Mouse (Mus musculus) liver, embryonic 13.5 days (tissue): ENCODE results near the gene Masp2. TPM values are rescaled to one million over a fixed set of nuclear protein-coding genes. Genes with fewer than 3 reads are reported as not detected.

Source experiments
- ATAC-seq: fragments of 200-750 bp; cut with Nextera tagmentation; 2 replicates; pipeline ENCODE4 v1.8.0; 2017; ENCODE audit warnings: low read depth, mild to moderate bottlenecking, moderate number of reproducible peaks, moderate library complexity
- DNase-seq: peaks from one replicate; pipeline ENCODE4 v3.0.0; 2022
- H3K27ac ChIP-seq: fragments of 300-500 bp; sonication (generic); 2 replicates; pipeline ENCODE4 v1.5.1; 2015; ENCODE audit warnings: moderate library complexity, mild to moderate bottlenecking, inconsistent platforms
- H3K27me3 ChIP-seq: fragments of 300-500 bp; sonication (generic); 2 replicates; pipeline ENCODE4 v1.6.1; 2015; ENCODE audit warnings: mild to moderate bottlenecking, inconsistent platforms
- H3K36me3 ChIP-seq: fragments of 300-500 bp; sonication (generic); 2 replicates; pipeline ENCODE4 v1.6.1; 2015; ENCODE audit warnings: mild to moderate bottlenecking, inconsistent platforms
- H3K4me1 ChIP-seq: fragments of 300-500 bp; sonication (generic); replicated peaks from 2 replicates; pipeline ENCODE4 v1.6.1; 2015; ENCODE audit warnings: inconsistent platforms
- H3K4me2 ChIP-seq: fragments of 300-500 bp; sonication (generic); 2 replicates; pipeline ENCODE4 v1.6.1; 2015; ENCODE audit warnings: inconsistent platforms, mild to moderate bottlenecking, moderate library complexity
- H3K4me3 ChIP-seq: fragments of 300-500 bp; sonication (generic); replicated peaks from 2 replicates; pipeline ENCODE4 v1.5.1; 2015; ENCODE audit warnings: mild to moderate bottlenecking, inconsistent platforms
- H3K9ac ChIP-seq: fragments of 300-500 bp; sonication (generic); 2 replicates; pipeline ENCODE4 v1.6.1; 2015; ENCODE audit warnings: mild to moderate bottlenecking, inconsistent platforms
- H3K9me3 ChIP-seq: fragments of 300-500 bp; sonication (generic); replicated peaks from 2 replicates; pipeline ENCODE4 v1.6.1; 2016; ENCODE audit warnings: inconsistent platforms
- WGBS: fragments of 180-500 bp; shearing (Covaris S2); methylation state at CpG from one replicate; pipeline ENCODE4 v1.1.7; 2015; ENCODE audit not compliant: insufficient replicate concordance; 5-methylcytosine and 5-hydroxymethylcytosine counted together
- polyA plus RNA-seq: library from polyadenylated mRNA; unstranded; fragments of >200 nt; fragmentation: Nextera tagmentation; extraction: Ambion mirVana; gene quantifications from 2 replicates; pipeline ENCODE4 v1.2.1, GENCODE M21; 2015

Gene Masp2
- polyA plus RNA-seq, 1 experiment from 2014 or later: 14.8 TPM

- WGBS: 89% methylated on average over 4 of the region's 4 CpGs
- no peak overlapping the region for H3K4me3 ChIP-seq
- no peaks in the 10 kb centered on the region for H3K9me3 ChIP-seq
- no peaks in the 10 kb centered on the region for H3K27me3 ChIP-seq
- no peak overlapping the region for H3K27ac ChIP-seq
- no peak overlapping the region; the same call in 1 of the 2 replicates for H3K9ac ChIP-seq
- peaks cover 42% of the 10 kb centered on the region for H3K4me1 ChIP-seq
- no peak for ATAC-seq
- DNase-seq: no peak
- H3K36me3 ChIP-seq: peaks cover 72% of the 10 kb centered on the region
- H3K4me2 ChIP-seq: no peak overlapping the region
These were observed 20.1 kb downstream of the Masp2 start for GRCm38 (mm10) chr4:148622485-148622884.

DNA sequence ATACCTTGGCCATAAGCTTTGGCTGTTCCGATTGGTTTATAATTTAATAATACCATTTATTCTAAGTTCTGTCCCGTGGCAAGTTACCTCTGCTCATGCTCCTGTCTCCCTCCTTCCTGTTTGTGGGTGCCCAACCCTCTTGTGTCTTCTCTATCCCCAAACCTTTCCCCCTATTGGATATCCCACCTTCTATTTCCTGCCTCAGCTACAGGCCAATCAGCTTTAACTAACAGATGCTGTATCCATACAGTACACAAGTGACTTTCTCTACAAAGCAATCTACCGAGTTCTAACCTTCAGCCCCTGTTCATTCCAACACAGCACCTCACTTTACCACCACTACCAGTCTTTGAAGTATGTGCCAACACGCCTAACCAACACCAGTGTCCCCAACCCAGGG, 21.3 kb downstream of the Masp2 start:
- Histone ChIP-seq H3K9ac (peak overlapping the region; percentile 9; the same call in 1 of the 2 replicates), H3K27me3 (no peaks in the 10 kb centered on the region), H3K4me1 (peaks cover 47% of the 10 kb centered on the region), H3K4me2 (peak overlapping the region; percentile 79), H3K4me3 (peak overlapping the region; percentile 86), H3K36me3 (peaks cover 65% of the 10 kb centered on the region), H3K9me3 (no peaks in the 10 kb centered on the region), H3K27ac (no peak overlapping the region)
- DNase-seq (no peak), ATAC-seq (no peak)
- WGBS: 74% methylated on average over 4 of the region's 4 CpGs

GRCm38 (mm10) chr4:148625010-148625409, 22.7 kb downstream of the Masp2 start:
- peak overlapping the region; percentile 79 for H3K4me2 ChIP-seq
- H3K9me3 ChIP-seq: no peaks in the 10 kb centered on the region
- no peak overlapping the region for H3K27ac ChIP-seq
- DNase-seq: no peak
- H3K9ac ChIP-seq: peak overlapping the region; percentile 93
- H3K27me3 ChIP-seq: no peaks in the 10 kb centered on the region
- H3K36me3 ChIP-seq: peaks cover 51% of the 10 kb centered on the region
- peaks cover 45% of the 10 kb centered on the region for H3K4me1 ChIP-seq
- WGBS: 77% methylated on average over 10 of the region's 10 CpGs
- H3K4me3 ChIP-seq: peak overlapping the region; percentile 86
- ATAC-seq: no peak

- Histone ChIP-seq H3K9ac (peak overlapping the region; percentile 93), H3K36me3 (peaks cover 42% of the 10 kb centered on the region), H3K27me3 (no peaks in the 10 kb centered on the region), H3K9me3 (no peaks in the 10 kb centered on the region), H3K4me2 (peak overlapping the region; percentile 79), H3K4me1 (peaks cover 45% of the 10 kb centered on the region), H3K4me3 (peak overlapping the region; percentile 86), H3K27ac (peak overlapping the region; percentile 92)
- WGBS: under 1% methylated on average over 57 of the region's 57 CpGs
- ATAC-seq (peak; percentile 70), DNase-seq (peak; percentile 20)
These were observed 23.6 kb downstream of the Masp2 start for GRCm38 (mm10) chr4:148625756-148626622.

DNA sequence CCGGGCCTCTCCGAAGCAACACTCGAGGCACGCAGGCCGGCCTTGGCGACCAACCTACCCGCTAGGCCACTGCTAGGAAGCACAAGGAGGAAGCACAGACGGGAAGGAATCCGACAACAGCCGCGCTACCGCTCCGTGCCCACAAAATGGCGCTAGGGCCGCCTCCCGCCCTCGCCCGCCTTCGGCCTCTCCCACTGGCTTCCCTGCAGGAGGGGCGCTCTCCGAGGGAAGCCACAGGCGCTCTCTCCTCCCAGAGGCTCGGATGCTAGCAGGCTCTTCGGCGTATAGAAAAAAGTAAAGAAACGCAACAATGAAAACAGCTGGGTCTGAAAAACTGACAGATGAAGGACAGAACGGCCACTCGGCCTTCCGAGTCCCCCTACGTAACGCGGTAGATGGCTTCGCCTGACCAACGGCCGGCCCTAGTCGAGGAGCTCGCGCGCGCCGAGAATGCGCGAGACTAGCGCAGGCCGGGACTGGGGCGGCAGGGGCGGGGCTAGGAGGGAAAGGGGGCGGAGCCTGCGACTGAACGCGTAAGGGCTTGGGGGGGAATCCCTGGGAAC, 24.4 kb downstream of the Masp2 start, which contains the start of gene Tardbp:
Gene Tardbp (minus strand): TSS at position 397 of the 563 bp plus-strand sequence.
- peak within 1 kb of the TSS; percentile 92 for H3K27ac ChIP-seq
- peak; percentile 91 for DNase-seq
- peaks cover 35% of the 10 kb centered on the region for H3K36me3 ChIP-seq
- peak within 1 kb of the TSS; percentile 93 for H3K9ac ChIP-seq
- no peaks in the 10 kb centered on the region for H3K27me3 ChIP-seq
- 0% methylated on average over 51 of the region's 51 CpGs for WGBS
- H3K4me3 ChIP-seq: peak within 1 kb of the TSS; percentile 86
- no peaks in the 10 kb centered on the region for H3K9me3 ChIP-seq
- H3K4me1 ChIP-seq: peaks cover 40% of the 10 kb centered on the region
- ATAC-seq: peak; percentile 91
- peak within 1 kb of the TSS; percentile 79 for H3K4me2 ChIP-seq

- DNase-seq (no peak), ATAC-seq (0 out of 2 replicates have a peak, but pooled peaks have one; percentile 3)
- 59% methylated on average over 3 of the region's 3 CpGs for WGBS
- peak overlapping the region; percentile 79 for H3K4me2 ChIP-seq
- peak overlapping the region; percentile 57 for H3K9ac ChIP-seq
- peaks cover 30% of the 10 kb centered on the region for H3K36me3 ChIP-seq
- H3K4me3 ChIP-seq: peak overlapping the region; percentile 86
- H3K27me3 ChIP-seq: no peaks in the 10 kb centered on the region
- H3K4me1 ChIP-seq: peaks cover 37% of the 10 kb centered on the region
- H3K27ac ChIP-seq: peak overlapping the region; percentile 92; the same call in 1 of the 2 replicates
- no peaks in the 10 kb centered on the region for H3K9me3 ChIP-seq
These were observed 24.9 kb downstream of the Masp2 start for GRCm38 (mm10) chr4:148627246-148627645.

DNA sequence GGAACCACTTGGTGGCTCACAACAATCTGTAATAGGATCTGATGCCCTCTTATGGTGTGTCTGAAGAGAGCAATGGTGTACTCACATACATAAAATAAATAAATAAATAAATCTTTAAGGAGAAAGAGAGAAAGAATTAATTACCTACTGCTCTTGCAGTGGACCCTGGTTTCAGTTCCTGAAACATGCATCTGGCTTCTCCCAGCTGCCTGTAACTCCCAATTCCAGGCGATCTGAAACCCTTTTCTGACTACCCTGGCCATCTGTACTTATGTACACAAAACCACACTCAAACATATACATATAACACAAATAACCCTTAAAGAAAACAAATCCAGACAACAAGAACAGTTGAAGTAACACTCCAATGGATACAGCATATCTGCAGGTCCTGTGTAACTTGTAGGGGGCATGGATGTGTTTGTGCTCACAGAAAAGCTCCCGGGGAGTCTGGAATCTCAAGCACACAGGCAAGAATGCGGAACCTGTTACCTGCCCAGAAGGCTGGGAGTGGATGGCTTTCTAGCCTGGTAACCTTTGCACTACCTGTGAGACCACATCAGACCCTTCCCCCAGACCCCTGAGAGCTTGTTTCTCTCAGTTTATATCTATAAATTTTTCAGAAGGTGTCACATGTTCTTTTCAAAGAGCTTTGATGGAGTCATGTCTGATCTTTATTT, 29.8 kb downstream of the Masp2 start:
- H3K27me3 ChIP-seq: no peaks in the 10 kb centered on the region
- ATAC-seq: no peak
- H3K36me3 ChIP-seq: no peaks in the 10 kb centered on the region
- DNase-seq: no peak
- H3K4me1 ChIP-seq: peaks cover 18% of the 10 kb centered on the region
- no peak overlapping the region for H3K27ac ChIP-seq
- no peaks in the 10 kb centered on the region for H3K9me3 ChIP-seq
- H3K4me3 ChIP-seq: no peak overlapping the region
- H3K4me2 ChIP-seq: no peak overlapping the region
- 66% methylated on average over 3 of the region's 3 CpGs for WGBS
- no peak overlapping the region for H3K9ac ChIP-seq

GRCm38 (mm10) chr4:148633395-148634061, 31.2 kb downstream of the Masp2 start:
- peaks cover 15% of the 10 kb centered on the region for H3K4me1 ChIP-seq
- no peak overlapping the region for H3K4me2 ChIP-seq
- DNase-seq (no peak), ATAC-seq (peak; percentile 62)
- H3K27me3 ChIP-seq: no peaks in the 10 kb centered on the region
- no peaks in the 10 kb centered on the region for H3K36me3 ChIP-seq
- WGBS: 31% methylated on average over 2 of the region's 2 CpGs
- H3K27ac ChIP-seq: no peak overlapping the region
- no peaks in the 10 kb centered on the region for H3K9me3 ChIP-seq
- no peak overlapping the region for H3K4me3 ChIP-seq
- H3K9ac ChIP-seq: no peak overlapping the region

- WGBS: 65% methylated on average over 2 of the region's 2 CpGs
- H3K36me3 ChIP-seq: no peaks in the 10 kb centered on the region
These were observed 33.0 kb downstream of the Masp2 start for GRCm38 (mm10) chr4:148635309-148635708.

DNA sequence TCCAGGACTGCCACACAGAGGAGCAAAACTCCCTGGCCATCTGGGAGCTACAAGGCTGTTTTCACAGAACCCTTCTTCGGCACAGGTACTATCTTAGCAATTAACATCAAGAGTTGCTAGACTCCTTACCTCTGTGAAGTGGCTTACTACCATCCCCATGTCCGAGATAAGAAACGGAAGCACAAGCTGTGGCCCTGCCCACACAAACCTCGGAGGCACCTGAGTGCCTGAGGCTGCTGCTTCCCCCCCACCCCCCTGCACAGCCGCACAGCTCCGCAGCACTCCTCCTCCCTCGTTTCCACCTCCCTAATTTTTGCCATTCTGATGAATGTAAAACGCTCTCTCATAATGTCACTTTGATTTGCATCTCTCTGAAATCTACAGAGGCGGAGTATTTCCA, 35.9 kb downstream of the Masp2 start:
- H3K27me3 ChIP-seq: no peaks in the 10 kb centered on the region

More at GRCm38 (mm10) chr4:148635309-148635708, 33.0 kb downstream of the Masp2 start:
- Histone ChIP-seq H3K4me3 (no peak overlapping the region), H3K27me3 (no peaks in the 10 kb centered on the region), H3K9me3 (no peaks in the 10 kb centered on the region), H3K9ac (no peak overlapping the region), H3K4me2 (no peak overlapping the region), H3K27ac (no peak overlapping the region), H3K4me1 (peaks cover 19% of the 10 kb centered on the region)
- ATAC-seq (no peak), DNase-seq (no peak)

GRCm38 (mm10) chr4:148639455-148639854, 37.1 kb downstream of the Masp2 start:
- no peak overlapping the region for H3K9ac ChIP-seq
- H3K27me3 ChIP-seq: no peaks in the 10 kb centered on the region
- DNase-seq (no peak), ATAC-seq (no peak)
- H3K36me3 ChIP-seq: no peaks in the 10 kb centered on the region
- no peak overlapping the region for H3K4me2 ChIP-seq
- no peak overlapping the region for H3K4me3 ChIP-seq
- peaks cover 15% of the 10 kb centered on the region for H3K4me1 ChIP-seq
- no peak overlapping the region for H3K27ac ChIP-seq
- H3K9me3 ChIP-seq: no peaks in the 10 kb centered on the region
- WGBS: 58% methylated on average over 2 of the region's 2 CpGs

More for the DNA sequence above, 35.9 kb downstream of the Masp2 start:
- no peak for DNase-seq
- H3K27ac ChIP-seq: no peak overlapping the region
- H3K4me1 ChIP-seq: peaks cover 13% of the 10 kb centered on the region
- H3K36me3 ChIP-seq: no peaks in the 10 kb centered on the region
- H3K9ac ChIP-seq: no peak overlapping the region
- H3K4me3 ChIP-seq: no peak overlapping the region
- no peak for ATAC-seq
- H3K9me3 ChIP-seq: no peaks in the 10 kb centered on the region
- WGBS: 23% methylated on average over 9 of the region's 9 CpGs
- no peak overlapping the region for H3K4me2 ChIP-seq
